Mouse (Mus musculus): ENCODE data around the gene Bcat2. TPM values are rescaled to one million over a fixed set of nuclear protein-coding genes. Genes with fewer than 3 reads are reported as not detected.

Gene Bcat2
- polyA plus RNA-seq, 2 experiments: 35.9 to 40.6 TPM

GRCm38 (mm10) chr7:45537602-45538001 is 32.4 kb upstream of the Bcat2 start:
- H3K9me3 ChIP-seq (ENCODE audit: control insufficient read depth, low read length): no peaks in the 10 kb centered on the region
- DNase-seq (ENCODE audit: low read depth in 3 of 3, low spot score in 3 of 3) (no peak), ATAC-seq (ENCODE audit: insufficient read depth) (no peak)
- 68% methylated on average over 10 of the region's 10 CpGs for WGBS (ENCODE audit: insufficient replicate concordance)
- H3K9ac ChIP-seq (replicated peaks): no peak overlapping the region
- H3K4me3 ChIP-seq (ENCODE audit: insufficient read depth in 1 of 2, low read depth in 2 of 2, low read length in 2 of 2): no peak overlapping the region
- no peak overlapping the region for H3K4me2 ChIP-seq (ENCODE audit: low read depth)
- H3K27ac ChIP-seq: no peak overlapping the region
- H3K36me3 ChIP-seq (replicated peaks; ENCODE audit: control insufficient read depth, insufficient read depth, low read depth): no peaks in the 10 kb centered on the region
- TF ChIP-seq EP300 (IDR thresholded peaks at IDR 0.05; ENCODE audit: low read depth) (no peak), CTCF (IDR thresholded peaks at IDR 0.05; ENCODE audit: low read depth) (no peak)
- no peaks in the 10 kb centered on the region for H3K27me3 ChIP-seq (ENCODE audit: control insufficient read depth, insufficient read depth, low read length)
- H3K4me1 ChIP-seq (replicated peaks; ENCODE audit: control insufficient read depth in 2 of 2, insufficient read depth in 2 of 2, low read length in 1 of 2): peaks cover 0 to 4% of the 10 kb centered on the region in 2 experiments; a peak in 2 of 4 replicates

GRCm38 (mm10) chr7:45538163-45539041 is 31.6 kb upstream of the Bcat2 start:
- WGBS (ENCODE audit: insufficient replicate concordance): 10% methylated on average over 29 of the region's 29 CpGs
- Histone ChIP-seq H3K27me3 (ENCODE audit: control insufficient read depth, insufficient read depth, low read length) (no peaks in the 10 kb centered on the region), H3K9ac (replicated peaks) (no peak overlapping the region), H3K9me3 (ENCODE audit: control insufficient read depth, low read length) (no peaks in the 10 kb centered on the region), H3K36me3 (replicated peaks; ENCODE audit: control insufficient read depth, insufficient read depth, low read depth) (no peaks in the 10 kb centered on the region), H3K4me1 (replicated peaks; ENCODE audit: control insufficient read depth in 2 of 2, insufficient read depth in 2 of 2, low read length in 1 of 2) (peaks cover 0 to 4% of the 10 kb centered on the region in 2 experiments; a peak in 2 of 4 replicates), H3K4me2 (ENCODE audit: low read depth) (peak overlapping the region; percentile 55), H3K27ac (no peak overlapping the region), H3K4me3 (ENCODE audit: insufficient read depth in 1 of 2, low read depth in 2 of 2, low read length in 2 of 2) (peak overlapping the region; percentile 15 to 42)
- ATAC-seq (ENCODE audit: insufficient read depth) (peak; percentile 48; the same call in 1 of the 2 replicates), DNase-seq (ENCODE audit: low read depth in 3 of 3, low spot score in 3 of 3) (no peak)
- no peak for TF ChIP-seq EP300 (IDR thresholded peaks at IDR 0.05; ENCODE audit: low read depth)
- no peak for TF ChIP-seq CTCF (IDR thresholded peaks at IDR 0.05; ENCODE audit: low read depth)

- 61% methylated on average over 3 of the region's 3 CpGs for WGBS (ENCODE audit: insufficient replicate concordance)
- H3K4me2 ChIP-seq (ENCODE audit: low read depth): no peak overlapping the region
- no peak overlapping the region for H3K27ac ChIP-seq
- DNase-seq (ENCODE audit: low read depth in 3 of 3, low spot score in 3 of 3) (no peak), ATAC-seq (ENCODE audit: insufficient read depth) (no peak)
- TF ChIP-seq CTCF (IDR thresholded peaks at IDR 0.05; ENCODE audit: low read depth) (no peak), EP300 (IDR thresholded peaks at IDR 0.05; ENCODE audit: low read depth) (no peak)
- no peaks in the 10 kb centered on the region for H3K9me3 ChIP-seq (ENCODE audit: control insufficient read depth, low read length)
- H3K4me1 ChIP-seq (replicated peaks; ENCODE audit: control insufficient read depth in 2 of 2, insufficient read depth in 2 of 2, low read length in 1 of 2): peaks cover 0 to 4% of the 10 kb centered on the region in 2 experiments; a peak in 2 of 4 replicates
- no peaks in the 10 kb centered on the region for H3K27me3 ChIP-seq (ENCODE audit: control insufficient read depth, insufficient read depth, low read length)
- no peak overlapping the region for H3K4me3 ChIP-seq (ENCODE audit: insufficient read depth in 1 of 2, low read depth in 2 of 2, low read length in 2 of 2)
- H3K9ac ChIP-seq (replicated peaks): no peak overlapping the region
- H3K36me3 ChIP-seq (replicated peaks; ENCODE audit: control insufficient read depth, insufficient read depth, low read depth): no peaks in the 10 kb centered on the region
Measured at GRCm38 (mm10) chr7:45539095-45539494, 30.9 kb upstream of the Bcat2 start.

GRCm38 (mm10) chr7:45540213-45540612 is 29.7 kb upstream of the Bcat2 start:
- Histone ChIP-seq H3K4me1 (replicated peaks; ENCODE audit: control insufficient read depth in 2 of 2, insufficient read depth in 2 of 2, low read length in 1 of 2) (peaks cover 0 to 4% of the 10 kb centered on the region in 2 experiments; a peak in 2 of 4 replicates), H3K27me3 (ENCODE audit: control insufficient read depth, insufficient read depth, low read length) (no peaks in the 10 kb centered on the region), H3K36me3 (replicated peaks; ENCODE audit: control insufficient read depth, insufficient read depth, low read depth) (no peaks in the 10 kb centered on the region), H3K4me2 (ENCODE audit: low read depth) (no peak overlapping the region), H3K4me3 (ENCODE audit: insufficient read depth in 1 of 2, low read depth in 2 of 2, low read length in 2 of 2) (no peak overlapping the region), H3K9me3 (ENCODE audit: control insufficient read depth, low read length) (peaks cover 3% of the 10 kb centered on the region; the same call in 1 of the 2 replicates), H3K27ac (no peak overlapping the region), H3K9ac (replicated peaks) (no peak overlapping the region)
- WGBS (ENCODE audit: insufficient replicate concordance): 61% methylated on average over 2 of the region's 2 CpGs
- DNase-seq (ENCODE audit: low read depth in 3 of 3, low spot score in 3 of 3) (no peak), ATAC-seq (ENCODE audit: insufficient read depth) (no peak)
- TF ChIP-seq EP300 (IDR thresholded peaks at IDR 0.05; ENCODE audit: low read depth) (no peak), CTCF (IDR thresholded peaks at IDR 0.05; ENCODE audit: low read depth) (no peak)

- H3K4me2 ChIP-seq (ENCODE audit: low read depth): no peak overlapping the region
- no peak overlapping the region for H3K4me3 ChIP-seq (ENCODE audit: insufficient read depth in 1 of 2, low read depth in 2 of 2, low read length in 2 of 2)
- ATAC-seq (ENCODE audit: insufficient read depth): no peak
- no peaks in the 10 kb centered on the region for H3K36me3 ChIP-seq (replicated peaks; ENCODE audit: control insufficient read depth, insufficient read depth, low read depth)
- no peaks in the 10 kb centered on the region for H3K27me3 ChIP-seq (ENCODE audit: control insufficient read depth, insufficient read depth, low read length)
- no peak for DNase-seq (ENCODE audit: low read depth in 3 of 3, low spot score in 3 of 3)
- TF ChIP-seq CTCF (IDR thresholded peaks at IDR 0.05; ENCODE audit: low read depth): peak; percentile 47; the same call in 1 of the 2 replicates
- TF ChIP-seq EP300 (IDR thresholded peaks at IDR 0.05; ENCODE audit: low read depth): no peak
- no peak overlapping the region for H3K27ac ChIP-seq
- no peak overlapping the region for H3K9ac ChIP-seq (replicated peaks)
- peaks cover 3% of the 10 kb centered on the region; the same call in 1 of the 2 replicates for H3K9me3 ChIP-seq (ENCODE audit: control insufficient read depth, low read length)
- H3K4me1 ChIP-seq (replicated peaks; ENCODE audit: control insufficient read depth in 2 of 2, insufficient read depth in 2 of 2, low read length in 1 of 2): no peaks in the 10 kb centered on the region
- 59% methylated on average over 1 of the region's 1 CpGs for WGBS (ENCODE audit: insufficient replicate concordance)
Measured at GRCm38 (mm10) chr7:45544525-45544924, 25.4 kb upstream of the Bcat2 start.
